Mouse (Mus musculus) layer of hippocampus, adult 9-11 months (tissue): ENCODE measurements around the gene Pla2g15.

Source experiments
- DNase-seq: peaks from one replicate; pipeline ENCODE4 v3.0.0; 2022

The Pla2g15 gene

DNA sequence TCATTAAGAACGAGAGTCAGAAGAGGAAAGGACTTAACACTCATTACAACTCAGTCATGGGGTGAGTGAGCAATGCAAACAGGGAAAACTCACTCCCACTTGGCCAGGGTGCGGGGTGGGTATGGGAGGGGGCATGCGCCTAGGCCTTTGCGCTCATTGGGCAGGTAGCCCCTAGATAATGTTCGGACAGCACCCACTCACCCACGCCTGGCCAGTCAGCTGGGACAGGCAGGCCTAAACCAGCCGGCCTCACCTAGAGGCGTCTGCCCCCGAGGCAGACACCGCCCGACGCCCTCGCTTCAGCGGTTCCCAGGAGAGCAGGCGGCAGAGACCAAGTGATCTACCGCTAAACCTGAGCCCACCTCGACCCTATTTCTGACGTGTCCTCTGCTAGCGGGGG is 14.5 kb upstream of the Pla2g15 start:
- DNase-seq = no peak

- DNase-seq = no peak
Measured at GRCm38 (mm10) chr8:106136156-106137130, 13.8 kb upstream of the Pla2g15 start, which contains the start of gene Esrp2. Gene Esrp2, minus strand, starts transcription at chr8:106136974.

GRCm38 (mm10) chr8:106137218-106137905 is 12.8 kb upstream of the Pla2g15 start:
- no peak for DNase-seq

DNA sequence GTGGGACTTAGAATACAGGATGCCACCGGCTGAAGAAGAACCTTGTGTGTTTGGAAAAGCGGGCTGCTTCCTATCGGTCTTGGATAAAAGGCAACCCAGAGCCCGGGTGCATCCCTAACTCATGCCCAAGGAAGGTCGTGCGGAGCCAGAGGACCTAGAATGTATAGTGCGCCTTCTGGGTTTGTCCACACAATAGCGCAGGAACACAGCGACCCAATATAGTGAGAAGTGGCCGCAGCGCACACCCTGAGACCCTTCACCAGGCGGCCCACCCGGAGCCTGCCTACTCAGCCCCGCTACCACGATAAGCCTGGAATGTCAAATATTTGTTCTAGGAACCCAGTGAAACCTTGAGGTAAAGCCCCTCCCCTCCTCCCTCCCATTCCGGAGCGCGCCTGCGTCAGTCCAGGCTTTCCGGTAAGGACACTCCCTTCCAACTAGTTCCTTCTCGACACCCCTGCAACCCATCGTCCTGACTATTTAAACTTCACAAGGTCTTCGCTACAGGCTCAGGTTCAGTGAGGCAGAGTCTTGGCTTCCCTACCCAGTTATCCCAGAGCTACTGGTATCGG is 12.2 kb upstream of the Pla2g15 start:
- DNase-seq = no peak

DNA sequence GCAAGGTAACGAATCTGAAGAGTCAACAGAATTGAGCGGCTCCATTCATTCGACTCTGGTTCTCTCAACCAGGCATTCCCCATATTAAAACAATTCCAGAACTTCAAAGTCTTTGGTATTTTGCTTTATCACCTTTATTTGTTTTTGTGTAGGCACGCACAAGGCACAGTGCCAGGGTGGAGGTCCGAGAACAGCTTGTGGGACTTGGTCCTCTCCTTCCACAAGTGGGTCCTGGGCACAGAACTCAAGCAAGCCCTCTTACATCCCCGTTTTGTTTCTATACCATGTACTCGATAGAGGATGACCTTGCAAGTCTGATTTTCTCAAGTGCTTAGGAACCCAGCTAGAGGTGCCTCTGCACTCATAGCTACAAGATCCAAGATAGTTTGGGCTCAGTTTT is 11.6 kb upstream of the Pla2g15 start:
- no peak for DNase-seq

DNA sequence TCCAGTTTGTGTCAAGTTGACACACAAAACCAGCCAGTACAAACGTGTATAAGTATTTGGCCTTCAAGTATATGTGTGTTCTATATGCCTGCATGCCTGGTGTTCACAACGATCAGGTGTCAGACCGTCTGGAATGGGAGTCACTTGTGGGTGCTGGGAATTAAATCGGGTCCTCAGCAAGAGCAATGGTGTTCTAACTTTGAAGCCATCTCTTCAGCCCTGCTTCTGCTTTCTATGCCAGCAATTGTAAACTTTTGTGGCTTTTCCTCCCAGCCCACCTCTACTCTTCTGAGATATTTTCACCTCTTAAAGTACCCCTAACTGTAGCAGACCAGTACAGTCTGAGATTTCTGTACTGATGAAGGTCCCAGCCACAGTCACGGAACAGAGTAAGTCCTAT is 10.0 kb upstream of the Pla2g15 start:
- DNase-seq = no peak

- DNase-seq = peak; percentile 52
Measured at GRCm38 (mm10) chr8:106140769-106141168, 9.4 kb upstream of the Pla2g15 start.

GRCm38 (mm10) chr8:106145331-106145730 is 4.9 kb upstream of the Pla2g15 start:
- no peak for DNase-seq

DNA sequence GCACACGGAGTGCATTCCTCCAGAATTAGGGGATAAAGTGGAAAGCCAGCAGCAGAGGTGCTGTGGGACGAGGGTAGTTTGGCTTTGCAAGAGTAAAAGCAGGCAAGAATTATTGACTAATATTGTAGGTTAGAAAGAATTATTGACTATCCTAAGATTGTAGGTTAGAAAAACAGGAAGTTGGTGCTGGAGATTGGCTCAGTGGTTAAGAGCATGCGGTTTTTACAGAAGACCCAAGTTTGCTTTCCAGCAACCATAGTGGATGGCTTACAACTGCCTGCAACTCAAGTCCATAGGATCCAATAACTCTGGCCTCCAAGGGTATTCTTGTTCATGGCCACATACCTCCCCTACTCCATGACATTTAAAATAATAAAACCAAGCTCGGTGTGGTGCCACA is 4.2 kb upstream of the Pla2g15 start:
- no peak for DNase-seq

DNA sequence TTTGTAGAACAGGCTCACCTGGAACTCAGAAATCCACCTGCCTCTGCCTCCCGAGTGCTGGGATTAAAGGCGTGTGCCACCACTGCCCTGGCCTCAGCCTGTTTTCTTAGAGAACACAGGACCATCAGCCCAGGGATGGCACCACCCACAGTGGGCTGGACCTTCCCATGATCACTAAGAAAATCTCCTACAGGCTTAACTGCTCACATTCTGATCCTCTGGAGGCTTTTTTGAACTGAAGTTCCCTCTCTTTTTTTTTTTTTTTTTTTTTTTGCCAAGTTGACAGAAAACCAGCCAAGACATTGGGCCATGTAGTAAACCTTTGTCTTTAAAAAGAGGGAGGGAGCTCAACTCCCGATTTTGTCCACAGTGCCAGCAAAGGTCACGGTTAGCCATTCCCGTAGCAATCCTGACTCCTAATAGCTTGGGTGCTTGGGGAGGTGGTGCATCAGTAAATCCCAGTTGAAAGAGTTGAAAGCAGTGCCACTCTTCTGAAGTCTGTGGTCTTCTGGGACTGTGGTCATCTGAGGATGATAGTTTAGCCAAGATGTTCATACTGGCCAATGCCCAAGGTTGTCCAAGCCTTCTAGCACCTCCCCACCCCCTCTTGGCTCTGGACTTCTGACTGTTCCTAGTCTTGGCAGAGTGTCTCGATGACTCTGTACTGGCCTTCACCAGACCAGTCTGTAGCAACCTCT is 2.2 kb upstream of the Pla2g15 start:
- DNase-seq = no peak

DNA sequence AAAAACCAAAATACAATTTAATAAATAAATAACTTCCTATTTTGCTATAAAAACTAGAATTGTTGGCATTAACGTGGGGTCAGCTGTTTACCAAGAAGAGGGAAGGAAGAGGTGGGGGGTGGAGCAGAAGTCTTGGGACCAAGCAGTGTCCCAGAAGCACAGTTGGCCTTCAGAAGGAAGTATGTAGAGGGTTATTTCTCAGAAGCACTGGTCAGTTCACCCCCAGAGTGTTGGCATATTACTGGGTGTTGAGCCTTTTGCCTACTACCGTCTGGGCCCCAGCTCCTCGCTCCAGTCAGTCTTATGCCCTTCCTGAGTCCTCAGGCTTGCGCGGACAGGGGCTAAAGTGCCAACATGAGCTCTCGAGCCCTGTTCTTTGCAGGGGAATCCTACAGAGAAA is 1.2 kb upstream of the Pla2g15 start:
- DNase-seq = peak; percentile 42

- no peak for DNase-seq
Measured at GRCm38 (mm10) chr8:106150653-106151000, 428 bp downstream of the Pla2g15 start.

GRCm38 (mm10) chr8:106151041-106151440 is 842 bp downstream of the Pla2g15 start:
- DNase-seq = no peak

DNA sequence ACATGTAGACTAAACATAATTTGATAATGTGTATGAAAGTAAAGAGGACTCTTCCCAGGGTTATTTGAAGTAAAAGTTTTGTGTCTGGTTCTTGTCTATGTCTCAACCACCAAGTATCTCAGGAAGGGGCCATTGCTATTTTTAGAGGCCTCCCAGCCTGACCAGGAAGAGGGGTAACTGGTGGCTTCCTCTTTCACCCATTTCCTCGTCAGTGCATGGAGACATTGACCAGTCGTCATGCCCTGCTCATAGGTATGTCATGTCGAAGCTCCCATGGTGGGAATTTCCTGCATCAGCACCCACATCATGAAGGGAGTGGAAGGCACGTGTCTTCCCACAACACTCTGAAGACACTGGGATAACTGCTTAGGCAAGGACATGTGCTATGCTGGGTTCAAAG is 2.7 kb downstream of the Pla2g15 start:
- DNase-seq = peak; percentile 79

DNA sequence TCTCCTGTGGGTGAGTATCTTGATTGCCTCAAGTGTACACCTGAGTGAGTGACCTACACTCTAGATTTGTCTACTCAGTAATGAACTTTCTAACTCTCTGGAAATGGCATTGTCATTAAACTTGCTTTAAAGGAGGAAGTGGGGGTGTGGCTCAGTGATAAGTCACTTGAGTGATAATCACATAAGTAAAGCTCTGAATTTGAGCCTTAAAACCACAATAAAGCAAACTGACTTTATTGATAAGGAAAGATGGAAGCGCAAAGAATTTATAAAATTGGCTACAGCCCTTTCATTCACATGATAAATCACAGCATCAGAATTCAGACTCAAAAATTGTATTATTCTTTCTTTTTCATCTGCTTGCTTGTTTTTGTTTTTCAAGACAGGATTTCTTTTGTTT is 7.2 kb downstream of the Pla2g15 start:
- no peak for DNase-seq

GRCm38 (mm10) chr8:106158381-106158780 is 8.2 kb downstream of the Pla2g15 start:
- DNase-seq = no peak

- DNase-seq = no peak
Measured at GRCm38 (mm10) chr8:106159876-106160275, 9.7 kb downstream of the Pla2g15 start.

GRCm38 (mm10) chr8:106163251-106163650 is 13.1 kb downstream of the Pla2g15 start:
- no peak for DNase-seq

GRCm38 (mm10) chr8:106165460-106165859 is 15.3 kb downstream of the Pla2g15 start:
- peak; percentile 70 for DNase-seq

- DNase-seq = peak; percentile 89
Measured at GRCm38 (mm10) chr8:106168356-106169016, 18.3 kb downstream of the Pla2g15 start, which contains the start of gene Slc7a6. Gene Slc7a6, plus strand, starts transcription at chr8:106168857.

DNA sequence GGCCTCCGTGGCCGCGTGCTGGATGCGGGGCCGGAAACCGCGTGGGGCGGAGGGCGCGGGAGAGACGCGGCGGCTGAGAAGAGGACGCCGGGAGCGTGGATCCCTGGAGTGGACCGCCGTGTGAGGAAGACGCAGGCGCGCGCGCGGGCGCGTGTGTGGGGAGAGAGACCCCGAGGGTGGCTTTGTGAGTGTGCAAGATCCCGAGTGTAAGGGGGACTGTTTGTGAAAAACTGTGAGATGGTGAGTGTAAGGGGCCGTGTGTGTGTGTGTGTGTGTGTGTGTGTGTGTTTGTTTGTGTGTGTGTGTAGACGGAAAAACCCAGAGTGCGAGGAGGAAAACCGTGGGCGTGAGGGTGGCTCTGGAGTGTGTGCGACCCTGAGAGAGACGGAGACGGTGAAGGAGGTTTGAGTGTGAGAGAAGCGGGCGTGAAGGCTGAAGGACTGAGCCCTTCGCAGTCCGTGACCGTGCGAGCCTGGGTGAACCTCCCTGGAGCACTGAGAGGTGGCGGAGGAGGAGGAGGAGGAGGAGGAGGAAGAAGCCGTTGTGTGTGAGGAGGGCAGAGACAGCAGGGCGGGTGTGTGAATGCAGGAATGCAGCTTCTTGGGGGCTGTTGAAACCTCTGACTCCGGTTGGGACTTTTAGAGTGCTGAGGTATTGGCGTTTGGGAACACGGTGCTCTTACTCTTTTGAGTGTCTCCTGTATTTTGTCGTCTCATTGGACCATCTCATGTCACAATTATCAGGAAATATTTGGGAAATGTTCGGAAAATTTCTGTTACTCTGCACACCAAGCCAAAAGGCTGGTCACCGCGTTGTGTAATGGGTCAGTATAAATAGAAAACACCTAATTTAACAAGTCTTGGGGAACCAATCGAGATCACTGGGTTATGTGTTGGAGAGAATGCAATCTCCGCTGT is 19.1 kb downstream of the Pla2g15 start:
- no peak for DNase-seq
